Mouse (Mus musculus): ENCODE data around the gene Cyth1.

Cyth1 gene

DNA sequence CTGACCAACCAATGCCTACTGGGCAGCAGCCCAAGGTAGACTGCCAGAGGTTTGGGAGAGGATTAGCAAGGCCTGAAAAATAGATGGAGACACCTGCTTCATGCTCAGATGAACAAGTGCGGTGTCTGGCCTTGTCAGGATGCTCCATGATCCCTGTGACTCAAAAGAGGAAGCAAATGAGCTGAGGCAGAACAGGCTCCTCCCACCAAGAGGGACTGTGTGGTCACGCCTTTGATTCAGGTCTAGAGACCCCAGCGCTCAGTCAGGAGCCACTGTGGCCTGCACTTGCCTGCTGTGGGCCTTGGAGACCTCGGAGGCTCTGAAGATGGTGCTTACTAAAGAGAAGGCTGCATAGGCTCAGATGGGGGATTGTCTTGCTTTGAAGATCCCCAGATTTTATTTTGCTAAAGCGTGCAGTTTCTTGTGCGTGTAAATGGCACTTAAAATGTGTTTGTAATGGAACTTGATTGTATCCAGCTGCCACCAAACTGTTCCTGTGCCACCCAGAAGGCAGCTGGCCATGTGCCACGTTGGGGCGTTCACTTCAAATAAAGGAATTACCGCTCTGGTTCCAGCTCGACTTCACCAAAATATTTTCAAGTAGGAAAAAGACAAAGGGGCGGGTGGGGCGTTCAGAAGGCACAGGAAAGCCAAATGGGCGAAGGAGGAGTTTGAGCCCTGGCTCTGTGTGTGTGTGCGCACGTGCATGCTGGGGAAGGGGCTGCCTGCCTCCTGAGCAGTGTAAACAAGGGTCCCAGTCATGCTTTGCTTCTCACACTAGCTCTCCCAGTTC lies 6.0 kb upstream of the Cyth1 start:
- in situ Hi-C loops (cut with MboI, MseI): loop anchor here (5.0 kb wide), 1 partner anchor 33 kb away; no protein-coding TSS in a partner anchor

- in situ Hi-C loops (cut with MboI, MseI): loop anchor here (5.0 kb wide), 1 partner anchor 34 kb away; no protein-coding TSS in a partner anchor
Observed at GRCm38 (mm10) chr11:118253447-118254158, 5.2 kb upstream of the Cyth1 start.

GRCm38 (mm10) chr11:118249012-118249383 lies 606 bp upstream of the Cyth1 start:
- in situ Hi-C loops (cut with MboI, MseI): loop anchor here (25.0 kb wide), 2 partner anchors 912 to 1837 kb away; partner anchors contain the start of gene Rnf157

GRCm38 (mm10) chr11:118247359-118248095 lies 865 bp downstream of the Cyth1 start:
- in situ Hi-C loops (cut with MboI, MseI): loop anchor here (25.0 kb wide), 2 partner anchors 910 to 1835 kb away; partner anchors contain the start of gene Rnf157

DNA sequence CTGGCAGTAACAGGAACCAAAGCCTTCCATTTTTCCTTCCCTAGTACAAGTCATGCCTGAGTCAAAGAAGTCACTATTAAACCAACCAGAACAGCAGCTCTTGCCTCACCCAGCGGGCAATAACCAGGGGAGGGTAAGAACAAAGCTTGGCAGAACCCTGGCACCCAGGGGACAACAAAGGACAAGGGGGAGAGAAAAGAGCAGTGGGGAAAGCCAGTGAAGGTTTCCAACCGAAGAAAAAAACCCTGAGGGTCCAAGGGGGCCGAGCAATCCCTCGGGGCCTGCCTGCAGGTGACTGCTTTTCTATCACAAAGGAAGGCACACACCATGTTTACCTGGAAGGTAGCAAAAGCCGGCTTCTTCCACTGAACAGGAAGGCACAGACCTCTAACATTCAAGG lies 1.7 kb downstream of the Cyth1 start:
- in situ Hi-C loops (cut with MboI, MseI): loop anchor here (25.0 kb wide), 2 partner anchors 909 to 1834 kb away; partner anchors contain the start of gene Rnf157

- in situ Hi-C loops (cut with MboI, MseI): loop anchor here (25.0 kb wide), 2 partner anchors 908 to 1833 kb away; partner anchors contain the start of gene Rnf157
Observed at GRCm38 (mm10) chr11:118245130-118245529, 3.3 kb downstream of the Cyth1 start.

GRCm38 (mm10) chr11:118243627-118244261 lies 4.6 kb downstream of the Cyth1 start:
- in situ Hi-C loops (cut with MboI, MseI): loop anchor here (25.0 kb wide), 2 partner anchors 906 to 1831 kb away; partner anchors contain the start of gene Rnf157

DNA sequence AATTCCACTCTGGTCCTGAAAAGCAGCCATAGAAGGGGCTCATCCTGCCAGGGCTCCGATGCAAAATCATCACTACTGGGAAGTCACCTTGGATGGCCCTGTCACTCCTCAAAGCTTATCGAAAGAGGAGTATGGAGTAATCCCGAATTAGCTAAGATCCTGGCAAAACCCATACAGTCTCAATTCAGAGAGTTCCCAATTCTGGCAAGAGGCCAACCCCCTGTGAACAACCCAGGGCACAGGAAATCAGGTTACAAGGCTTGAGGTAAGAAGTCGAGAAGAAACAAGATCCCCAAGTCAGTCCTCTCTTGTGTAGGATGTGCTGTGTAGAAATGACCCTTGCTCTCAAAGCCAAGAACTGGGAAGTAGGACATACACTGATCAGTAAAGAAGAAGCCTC lies 5.9 kb downstream of the Cyth1 start:
- in situ Hi-C loops (cut with MboI, MseI): loop anchor here (25.0 kb wide), 2 partner anchors 905 to 1830 kb away; partner anchors contain the start of gene Rnf157

GRCm38 (mm10) chr11:118240388-118240787 lies 8.0 kb downstream of the Cyth1 start:
- in situ Hi-C loops (cut with MboI, MseI): loop anchor here (25.0 kb wide), 2 partner anchors 903 to 1828 kb away; partner anchors contain the start of gene Rnf157

GRCm38 (mm10) chr11:118239281-118240198 lies 8.9 kb downstream of the Cyth1 start:
- in situ Hi-C loops (cut with MboI, MseI): loop anchor here (25.0 kb wide), 2 partner anchors 902 to 1827 kb away; partner anchors contain the start of gene Rnf157

GRCm38 (mm10) chr11:118236520-118237190 lies 11.7 kb downstream of the Cyth1 start:
- in situ Hi-C loops (cut with MboI, MseI): loop anchor here (25.0 kb wide), 2 partner anchors 899 to 1824 kb away; partner anchors contain the start of gene Rnf157

GRCm38 (mm10) chr11:118234929-118235328 lies 13.5 kb downstream of the Cyth1 start:
- in situ Hi-C loops (cut with MboI, MseI): loop anchor here (25.0 kb wide), 2 partner anchors 898 to 1823 kb away; partner anchors contain the start of gene Rnf157

- in situ Hi-C loops (cut with MboI, MseI): loop anchor here (25.0 kb wide), 2 partner anchors 897 to 1822 kb away; partner anchors contain the start of gene Rnf157
Observed at GRCm38 (mm10) chr11:118234500-118234899, 13.9 kb downstream of the Cyth1 start.

GRCm38 (mm10) chr11:118233924-118234323 lies 14.5 kb downstream of the Cyth1 start:
- in situ Hi-C loops (cut with MboI, MseI): loop anchor here (25.0 kb wide), 2 partner anchors 897 to 1822 kb away; partner anchors contain the start of gene Rnf157

GRCm38 (mm10) chr11:118232314-118232831 lies 16.0 kb downstream of the Cyth1 start:
- in situ Hi-C loops (cut with MboI, MseI): loop anchor here (25.0 kb wide), 2 partner anchors 895 to 1820 kb away; partner anchors contain the start of gene Rnf157

- in situ Hi-C loops (cut with MboI, MseI): loop anchor here (25.0 kb wide), 2 partner anchors 893 to 1818 kb away; partner anchors contain the start of gene Rnf157
Observed at GRCm38 (mm10) chr11:118229941-118230340, 18.5 kb downstream of the Cyth1 start.

- in situ Hi-C loops (cut with MboI, MseI): loop anchor here (25.0 kb wide), 2 partner anchors 890 to 1815 kb away; partner anchors contain the start of gene Rnf157
Observed at GRCm38 (mm10) chr11:118227650-118228049, 20.7 kb downstream of the Cyth1 start.

- in situ Hi-C loops (cut with MboI, MseI): loop anchor here (25.0 kb wide), 2 partner anchors 890 to 1815 kb away; partner anchors contain the start of gene Rnf157
Observed at GRCm38 (mm10) chr11:118226850-118227249, 21.5 kb downstream of the Cyth1 start.

Measured in T-helper 2 cell (primary cell).